Mouse (Mus musculus) 416B (cell line): ENCODE data around the gene Polg.

Experiments
- DNase-seq: peaks from one replicate; pipeline ENCODE4 v3.0.0; 2011; ENCODE audit warnings: low read depth

Polg gene

DNA sequence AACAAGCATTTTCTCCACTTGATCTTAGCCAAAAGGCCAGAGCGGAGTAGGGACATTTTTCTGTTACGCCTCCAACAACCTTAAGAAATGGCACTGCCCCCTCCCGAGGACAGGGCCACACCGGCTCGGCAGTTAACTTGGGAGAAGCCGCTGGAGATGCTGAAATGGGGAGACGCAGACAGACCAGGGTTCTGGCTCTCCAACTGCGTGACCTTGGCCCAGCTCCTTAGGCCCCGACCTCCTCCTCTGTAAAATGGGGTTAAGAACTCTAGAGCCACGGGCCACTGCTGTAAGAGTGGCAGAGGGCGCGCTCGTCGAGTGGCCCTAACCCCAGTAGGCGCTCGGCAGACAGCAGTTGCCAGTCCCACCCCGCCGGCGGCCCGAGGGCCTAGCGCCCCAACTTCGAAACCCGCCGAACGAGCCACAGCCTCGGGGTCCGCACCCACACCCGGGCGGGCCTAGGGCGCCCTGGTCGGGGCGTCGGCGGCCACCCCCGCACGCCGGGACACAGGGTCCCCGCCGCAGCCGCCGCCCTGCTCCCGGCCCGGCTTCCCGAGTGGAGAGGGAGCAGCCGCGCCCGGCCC, 609 bp downstream of the Polg start:
- DNase-seq: peak; percentile 61

DNA sequence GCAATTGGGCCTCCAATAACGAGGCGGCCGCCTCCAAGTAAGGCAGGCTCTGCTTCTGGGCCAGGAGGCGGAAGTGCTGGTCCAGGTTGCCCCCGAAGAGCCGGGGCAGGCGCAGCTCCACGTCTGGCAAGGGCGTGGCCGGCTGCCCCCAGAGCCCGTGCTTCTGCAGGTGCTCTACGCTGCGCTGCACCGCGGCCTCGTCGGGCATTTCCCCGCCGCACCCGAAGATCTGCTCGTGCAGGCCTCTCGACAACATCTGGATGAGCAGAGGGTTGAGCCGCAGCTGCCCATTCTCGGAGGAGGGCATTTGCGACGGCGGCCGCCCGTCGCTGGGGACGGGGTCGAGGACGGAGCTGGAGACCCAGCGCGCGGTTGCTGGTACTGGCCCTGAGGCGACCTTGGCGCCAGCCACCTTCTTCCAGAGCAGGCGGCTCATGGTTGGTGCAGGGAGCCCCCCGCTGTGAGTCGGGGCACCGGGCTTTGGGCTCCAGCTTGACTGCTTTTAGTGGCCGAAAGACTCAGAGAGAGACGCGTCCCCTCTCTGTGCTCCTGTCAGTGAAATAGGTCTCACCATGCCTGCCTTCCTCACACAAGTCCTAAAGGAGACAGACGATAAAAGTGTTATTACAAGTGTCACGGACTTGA, 1.3 kb downstream of the Polg start:
- DNase-seq: no peak

DNA sequence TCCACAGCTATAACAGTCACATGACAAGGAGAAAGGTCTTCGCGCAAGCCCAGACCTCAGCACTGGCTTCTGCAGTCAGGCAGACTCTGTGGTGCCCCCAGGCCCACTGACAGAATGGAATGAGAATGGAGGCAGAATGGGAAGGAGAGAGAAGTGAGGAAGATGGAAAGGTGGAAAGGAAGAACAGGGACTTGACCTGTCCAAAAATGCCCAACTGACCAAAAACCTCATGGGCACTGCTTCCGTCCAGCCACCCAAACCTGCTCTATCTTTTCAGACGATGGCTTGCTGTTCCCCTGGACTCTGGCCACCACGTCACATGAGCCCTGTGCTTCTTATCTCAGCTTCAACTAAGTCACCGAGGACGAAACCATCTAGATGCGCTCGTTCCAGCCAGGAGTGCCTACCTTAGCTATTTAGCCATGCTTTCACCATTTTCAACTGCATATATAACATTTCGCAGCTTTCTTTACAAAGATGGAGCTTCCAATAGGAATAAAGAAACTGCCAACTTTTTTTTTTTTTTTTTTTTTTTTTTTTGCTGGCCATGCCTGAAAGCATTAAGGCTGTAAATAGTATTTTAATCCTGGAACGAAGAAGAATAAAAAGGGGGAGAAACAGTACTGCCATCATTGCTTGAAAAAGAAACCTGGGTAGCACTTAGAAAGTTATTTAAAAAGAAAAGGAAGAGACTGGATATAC, 2.6 kb downstream of the Polg start:
- no peak for DNase-seq

GRCm38 (mm10) chr7:79461721-79462120, 4.4 kb downstream of the Polg start:
- DNase-seq: no peak

DNA sequence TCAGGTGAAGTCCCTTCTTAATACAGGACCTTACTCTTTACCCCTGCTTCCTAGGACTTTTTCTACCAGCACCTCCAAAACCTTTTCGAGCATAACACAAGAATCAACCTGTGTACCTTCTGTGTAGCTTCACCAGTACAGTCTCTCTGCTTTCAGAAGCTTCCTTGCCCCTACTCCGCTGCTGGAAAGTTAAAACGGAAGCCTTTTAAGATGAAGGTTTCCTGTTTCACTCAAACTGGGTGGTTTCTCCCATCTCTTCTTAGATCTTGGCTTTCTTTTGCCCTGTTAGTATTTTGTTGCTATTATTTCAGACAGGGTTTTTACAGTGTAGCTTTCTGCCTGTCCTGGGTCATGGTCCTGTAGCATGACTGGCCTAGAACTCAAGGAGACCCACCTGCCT, 18.7 kb downstream of the Polg start:
- no peak for DNase-seq

DNA sequence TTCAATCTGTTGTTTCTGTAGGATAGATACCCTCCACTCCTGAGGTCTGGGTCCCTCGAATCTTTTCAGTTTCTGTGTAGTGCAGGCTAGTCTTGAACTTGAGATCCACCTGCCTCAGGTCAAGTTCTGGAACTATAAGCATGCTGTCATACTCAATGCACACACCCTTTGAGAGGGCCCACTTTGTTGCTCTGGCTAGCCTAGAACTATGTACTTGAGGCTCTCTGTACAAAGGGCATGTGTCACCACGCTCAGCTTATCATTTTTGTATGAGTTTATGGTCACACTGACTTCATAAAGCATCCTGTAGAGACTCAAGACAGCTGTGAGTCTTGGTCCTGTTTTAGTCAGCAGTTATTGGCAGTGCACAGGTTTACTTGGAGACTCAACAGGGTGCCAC, 19.1 kb downstream of the Polg start:
- no peak for DNase-seq

DNA sequence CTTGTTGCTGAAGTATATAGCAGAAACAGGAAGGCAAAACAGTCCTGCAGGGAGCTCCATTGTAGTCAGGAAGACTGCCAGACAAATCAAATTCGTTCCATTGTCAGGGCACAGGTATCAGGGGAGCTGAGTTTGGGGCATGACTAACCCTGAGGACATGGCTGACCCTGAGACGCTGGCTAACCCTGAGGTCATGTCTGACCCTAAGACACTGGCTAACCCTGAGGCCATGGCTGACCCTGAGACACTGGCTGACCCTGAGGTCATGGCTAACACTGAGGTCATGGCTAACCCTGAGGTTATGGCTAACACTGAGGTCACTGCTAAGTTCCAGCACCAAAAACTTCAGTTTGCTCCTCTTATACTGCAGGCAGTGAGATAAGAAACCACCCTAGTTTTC, 26.1 kb downstream of the Polg start:
- DNase-seq: no peak

DNA sequence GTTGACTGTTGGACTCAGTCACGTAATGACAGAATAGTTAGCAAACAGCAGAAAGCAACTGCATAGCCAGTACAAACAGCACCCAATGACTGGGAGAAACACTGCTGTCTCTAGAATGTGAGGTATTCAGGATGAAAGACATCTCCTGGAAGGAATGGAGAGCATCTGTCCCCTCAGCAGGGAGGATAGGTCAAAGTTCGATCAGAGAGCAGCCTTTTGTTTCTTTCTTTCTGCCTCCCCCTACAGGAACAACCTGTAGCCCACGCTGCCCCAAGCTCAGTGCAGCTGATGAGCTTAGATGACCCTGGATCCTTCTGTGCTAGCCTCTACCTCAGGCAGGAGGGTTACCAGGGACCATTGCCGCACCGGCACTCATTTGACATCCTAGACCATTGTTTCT, 37.9 kb downstream of the Polg start:
- no peak for DNase-seq

- DNase-seq: no peak
These were observed 40.4 kb downstream of the Polg start for GRCm38 (mm10) chr7:79425804-79426203.

DNA sequence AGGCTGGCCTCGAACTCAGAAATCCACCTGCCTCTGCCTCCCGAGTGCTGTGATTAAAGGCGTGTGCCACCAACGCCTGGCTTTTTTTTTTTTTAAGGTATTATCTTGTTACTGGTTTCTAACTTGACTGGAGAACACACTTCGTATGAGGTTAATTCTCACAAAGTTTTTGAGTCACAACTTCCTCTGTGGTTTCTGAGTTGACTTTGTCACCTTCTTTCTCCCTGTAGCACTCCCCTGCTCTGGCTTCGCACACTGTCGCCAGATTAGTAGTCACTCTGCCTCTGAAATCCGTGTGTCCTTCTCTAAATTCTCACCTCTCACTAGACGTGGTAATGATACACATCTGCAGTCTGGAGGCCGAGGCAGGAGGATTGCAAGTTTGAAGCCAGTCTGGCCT, 43.3 kb downstream of the Polg start:
- peak; percentile 89 for DNase-seq

GRCm38 (mm10) chr7:79419950-79420349, 46.2 kb downstream of the Polg start:
- peak; percentile 68 for DNase-seq

GRCm38 (mm10) chr7:79414449-79415375, 51.5 kb downstream of the Polg start:
- no peak for DNase-seq

- DNase-seq: no peak
These were observed 65.9 kb downstream of the Polg start for GRCm38 (mm10) chr7:79400296-79400695.

GRCm38 (mm10) chr7:79398971-79399370, 67.2 kb downstream of the Polg start:
- no peak for DNase-seq

GRCm38 (mm10) chr7:79398426-79398825, 67.7 kb downstream of the Polg start:
- no peak for DNase-seq

DNA sequence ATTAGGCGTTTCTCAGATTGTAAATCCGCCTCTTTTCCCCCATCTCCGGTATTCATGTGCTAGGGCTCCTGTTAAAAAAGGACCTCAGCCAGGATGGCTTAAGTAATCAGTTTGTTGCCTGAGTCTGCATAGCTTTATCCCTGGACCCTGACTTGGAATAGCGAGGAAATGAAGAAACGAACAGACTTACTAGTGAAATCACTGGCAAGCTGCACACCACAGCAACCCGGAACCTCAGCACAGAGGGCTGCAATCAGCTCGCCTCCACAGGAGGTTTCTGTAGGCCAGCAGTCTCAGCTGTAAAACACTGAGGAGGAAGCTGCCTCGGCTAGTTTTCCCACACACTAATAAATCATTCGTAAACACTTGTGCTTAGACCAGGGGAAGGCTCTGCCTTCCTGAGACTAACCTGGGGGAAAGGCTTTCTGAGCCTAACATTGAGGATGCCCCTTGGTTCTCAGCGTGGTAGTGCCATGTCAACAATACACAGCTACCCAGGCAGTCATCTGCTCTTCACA, 68.7 kb downstream of the Polg start:
- no peak for DNase-seq
